Mouse (Mus musculus) cerebellum, postnatal 25 days (tissue): ENCODE measurements at regions not wholly inside any gene's neighbourhood (a gene's known extent, or its start where the extent isn't known, plus 50 kb on each side); places are given as distances from the start of the nearest gene placed in this dataset.

Experiments
- DNase-seq, 2 experiments: peaks; one replicate each; pipeline ENCODE4 v3.0.0; 2021; ENCODE audit warnings: mixed read lengths in 2 of 2

DNA sequence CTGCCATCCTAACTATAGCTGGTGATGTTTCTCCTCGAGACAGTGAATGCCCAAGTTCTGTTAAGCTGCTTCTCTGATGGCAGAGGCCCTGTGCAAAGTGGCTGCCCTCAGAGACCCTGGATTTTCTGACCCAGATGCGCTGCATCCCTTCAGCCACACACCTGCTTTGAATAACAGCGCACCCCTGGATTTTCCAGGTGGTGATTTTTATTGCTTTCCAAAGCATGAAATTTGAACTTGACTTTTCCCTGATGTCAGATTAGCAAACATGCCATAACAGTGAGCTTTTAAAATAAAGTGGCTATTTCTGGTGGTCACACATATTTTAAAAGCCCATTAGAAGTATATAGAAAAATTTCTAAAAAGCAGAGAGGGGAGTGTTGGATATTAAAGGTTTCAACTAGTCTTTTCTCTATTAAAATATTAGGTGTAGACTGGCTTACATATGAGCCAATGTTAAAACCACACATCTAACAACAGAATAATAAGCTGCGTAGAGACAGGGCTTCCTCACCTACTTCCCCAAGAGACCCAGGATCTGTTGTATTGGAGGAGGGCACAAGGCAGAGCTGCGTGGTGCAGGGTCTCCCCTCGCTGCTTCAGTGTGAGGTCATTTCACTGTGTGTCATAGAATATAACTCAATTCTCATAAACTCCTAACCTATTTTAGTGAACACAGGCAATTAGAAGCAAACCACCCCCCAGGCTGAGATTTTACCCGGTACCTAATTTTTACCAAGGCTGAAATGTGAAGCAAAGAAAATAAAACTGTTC is 280.3 kb downstream of the Ccdc91 start:
- DNase-seq = no peak

GRCm38 (mm10) chr6:147759485-147759884 is 283.9 kb downstream of the Ccdc91 start:
- no peak for DNase-seq

DNA sequence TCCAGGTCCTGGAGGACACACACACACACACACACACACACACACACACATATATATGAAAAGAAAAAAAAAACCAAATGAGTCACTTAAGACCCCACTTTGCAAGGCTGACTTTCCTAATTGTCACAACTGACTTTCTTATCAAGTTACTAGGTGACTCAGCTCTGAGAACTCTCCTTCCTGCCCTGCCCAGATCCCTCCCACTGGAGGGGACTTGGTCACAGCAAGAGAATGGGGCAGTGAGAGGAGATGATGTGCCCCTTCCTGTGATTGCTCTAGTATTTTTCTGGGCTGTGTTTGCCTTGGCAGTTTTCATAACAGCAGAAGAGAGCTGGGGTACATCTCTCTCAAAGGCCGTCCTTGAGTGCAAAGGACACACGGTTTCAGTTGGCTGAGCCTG is 284.5 kb downstream of the Ccdc91 start:
- DNase-seq = no peak

- no peak for DNase-seq
Observed at GRCm38 (mm10) chr6:147765241-147765640, 281.8 kb upstream of the Far2 start.

GRCm38 (mm10) chr6:147769180-147769579 is 277.9 kb upstream of the Far2 start:
- no peak for DNase-seq

- peak in 1 of 2 experiments; percentile 17 for DNase-seq
Observed at GRCm38 (mm10) chr6:147770034-147770433, 277.0 kb upstream of the Far2 start.

- DNase-seq = peak; percentile 41 to 52
Observed at GRCm38 (mm10) chr6:147771411-147771810, 275.6 kb upstream of the Far2 start.

GRCm38 (mm10) chr6:147773904-147774303 is 273.2 kb upstream of the Far2 start:
- DNase-seq = no peak

DNA sequence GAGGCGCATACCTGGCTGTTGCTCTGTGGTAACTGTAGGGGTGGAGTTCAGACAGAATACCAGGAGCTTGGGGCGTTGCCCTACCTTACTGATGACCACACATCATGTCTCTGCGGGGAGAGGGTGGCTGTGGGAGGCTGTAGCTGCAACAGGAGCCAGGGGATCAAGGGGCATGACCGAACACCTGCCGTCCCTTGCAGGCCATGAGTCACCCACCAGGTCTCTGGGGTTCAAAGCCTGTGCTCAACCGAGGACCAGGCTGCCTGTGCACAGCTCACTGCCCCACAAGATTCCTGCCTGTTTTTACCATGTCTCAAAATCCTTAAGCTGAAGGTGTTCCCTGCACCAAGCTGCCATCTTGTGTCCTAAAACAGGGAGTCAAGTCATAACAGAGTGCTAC is 272.4 kb upstream of the Far2 start:
- DNase-seq = no peak

GRCm38 (mm10) chr6:147779466-147779865 is 267.6 kb upstream of the Far2 start:
- DNase-seq = no peak

DNA sequence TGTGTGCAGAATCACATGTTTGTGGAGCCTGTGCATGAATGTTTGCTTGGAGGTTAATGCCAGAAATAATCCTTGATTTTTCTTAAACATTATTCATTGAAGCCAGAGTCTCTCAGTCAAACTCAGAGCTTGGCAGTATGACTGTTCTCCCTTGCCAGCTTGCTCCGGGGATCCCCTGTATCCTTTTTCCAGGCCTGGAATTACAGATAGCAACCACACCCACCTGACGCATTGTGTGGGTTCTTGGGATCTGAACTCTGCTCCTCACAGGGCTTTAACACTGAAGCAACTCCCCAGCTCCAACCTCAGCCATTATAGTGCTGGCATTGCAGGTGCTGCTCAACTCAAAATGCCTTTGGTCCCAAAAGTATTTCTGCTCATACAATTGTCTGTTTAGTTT is 262.8 kb upstream of the Far2 start:
- no peak for DNase-seq

DNA sequence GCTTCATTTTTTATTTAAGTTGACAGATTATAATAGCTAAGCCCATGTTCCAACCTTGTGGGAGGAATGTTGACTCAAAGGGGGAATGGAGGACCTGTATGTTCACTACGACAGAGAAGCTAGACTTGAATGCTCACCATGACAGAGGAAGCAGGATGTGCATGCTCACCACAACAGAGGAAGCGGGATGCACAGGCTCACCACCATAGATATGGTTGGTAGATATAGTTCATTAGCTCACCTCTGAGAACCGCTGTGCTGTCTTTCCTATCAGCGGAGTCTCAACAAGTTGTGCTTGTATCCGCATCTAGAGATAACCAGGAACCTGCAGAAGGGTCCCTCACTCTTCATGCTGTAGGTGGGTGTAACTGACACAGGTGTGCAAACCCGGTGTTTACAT is 262.2 kb upstream of the Far2 start:
- no peak for DNase-seq

- DNase-seq = peak; percentile 39 to 60
Observed at GRCm38 (mm10) chr6:147788095-147788494, 259.0 kb upstream of the Far2 start.

DNA sequence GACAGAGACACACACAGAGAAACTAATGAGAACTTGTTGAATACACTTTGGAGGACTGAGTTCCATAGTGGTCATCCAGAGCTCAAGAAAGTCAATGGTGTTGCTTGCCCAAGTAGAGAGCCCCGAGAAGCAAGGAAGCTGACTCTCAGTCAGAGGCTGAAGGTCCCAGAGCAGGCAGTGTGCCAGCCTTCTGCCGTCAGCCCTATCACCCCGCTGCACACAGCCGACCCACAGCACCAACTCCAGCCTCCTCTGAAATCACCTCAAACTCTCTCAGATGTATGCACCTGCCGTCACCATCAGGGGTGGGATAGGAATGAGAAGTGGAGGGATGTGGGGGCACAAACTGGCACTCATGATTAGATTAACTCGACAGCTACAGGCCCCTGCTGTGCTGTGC is 257.9 kb upstream of the Far2 start:
- DNase-seq = no peak

DNA sequence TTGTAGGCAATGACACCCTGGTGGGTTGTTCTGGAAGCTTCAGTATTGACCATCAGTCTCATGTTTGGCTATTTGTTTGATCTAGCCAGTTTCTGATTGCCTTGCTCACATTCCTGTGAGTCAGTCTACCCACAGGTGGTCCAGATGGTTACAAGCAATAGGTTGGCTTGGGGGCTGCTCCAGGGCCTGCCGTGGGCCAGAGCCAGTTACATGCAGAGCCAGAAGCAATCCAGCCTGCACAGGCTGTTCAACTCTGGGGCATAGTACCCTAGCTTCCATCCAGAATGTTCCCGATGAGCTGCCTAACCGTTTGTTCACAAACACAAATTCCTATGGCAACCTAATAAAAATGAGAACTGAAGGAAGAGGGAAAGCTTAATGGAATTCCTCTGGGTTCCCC is 253.2 kb upstream of the Far2 start:
- DNase-seq = peak; percentile 27 to 45

DNA sequence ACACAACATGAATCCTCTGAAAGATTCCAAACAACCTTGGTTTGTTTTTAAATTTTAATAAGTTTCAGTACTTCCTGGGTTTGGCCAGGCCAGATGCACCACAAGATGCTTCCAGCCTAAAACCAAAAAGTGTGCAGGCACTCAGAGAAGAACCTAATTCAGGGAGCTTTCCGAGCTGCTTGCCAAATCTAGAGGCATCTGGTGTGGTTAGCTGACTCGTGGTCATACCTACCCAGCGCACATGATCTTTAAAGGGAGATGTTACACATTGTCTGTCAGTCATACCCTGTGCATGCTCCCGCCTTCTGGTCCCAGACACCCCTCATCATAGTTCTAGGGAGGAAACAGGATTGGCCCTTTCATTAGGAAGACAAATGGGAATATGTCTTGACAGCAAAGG is 252.7 kb upstream of the Far2 start:
- no peak for DNase-seq

DNA sequence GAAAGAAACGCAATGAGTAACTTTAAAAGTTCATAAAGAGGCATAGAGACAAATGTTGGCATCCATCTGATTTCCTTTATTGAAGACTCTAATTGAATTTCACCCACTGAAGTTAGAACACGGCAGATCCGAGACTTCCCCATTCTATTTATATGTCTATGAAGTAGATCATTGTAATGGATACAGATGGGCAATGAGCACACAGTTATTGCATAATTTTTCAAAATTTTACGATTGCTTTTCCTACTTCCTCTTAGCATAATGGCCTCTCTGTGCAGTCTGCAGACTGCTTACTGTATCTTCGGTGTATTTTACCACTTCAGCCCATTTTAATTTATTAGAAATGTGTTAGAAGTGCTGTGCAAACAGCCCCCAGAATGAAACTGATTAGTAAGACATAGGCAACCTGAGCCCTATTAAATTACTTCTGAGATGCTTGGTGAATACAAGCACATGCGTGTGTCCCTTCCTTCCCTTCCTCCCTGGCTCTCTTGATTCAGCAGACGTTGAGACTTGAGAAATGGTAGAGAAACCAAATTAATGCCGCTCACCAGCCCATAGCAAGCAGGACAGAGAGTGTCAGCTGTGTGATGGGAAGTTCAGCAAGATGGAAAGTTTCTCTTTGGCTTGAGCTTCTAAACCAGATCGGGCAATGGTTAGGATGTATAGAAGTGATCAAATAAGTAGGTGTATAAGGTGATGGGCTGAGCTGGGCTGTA is 247.9 kb upstream of the Far2 start:
- no peak for DNase-seq

- no peak for DNase-seq
Observed at GRCm38 (mm10) chr6:147799861-147800260, 247.2 kb upstream of the Far2 start.

GRCm38 (mm10) chr6:147800846-147801245 is 246.2 kb upstream of the Far2 start:
- DNase-seq = no peak

DNA sequence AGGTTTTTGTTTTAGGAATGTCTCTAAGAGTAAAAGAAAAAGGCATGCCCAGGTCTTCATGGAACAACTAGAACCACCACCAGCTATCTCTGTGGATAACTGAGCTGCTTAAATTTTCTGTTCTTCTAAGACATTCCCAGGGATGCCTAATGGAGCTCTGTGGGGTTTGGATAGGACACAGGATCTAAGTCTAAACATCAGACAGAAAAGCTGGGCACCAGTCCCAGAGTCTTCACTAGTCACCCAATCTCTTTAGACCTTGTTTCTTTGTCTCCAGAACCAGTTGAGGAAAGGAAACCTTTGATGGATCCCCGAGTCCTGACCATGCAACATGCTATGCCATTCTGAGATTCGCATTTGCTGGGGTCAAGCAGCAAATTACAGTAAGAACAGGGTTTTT is 243.2 kb upstream of the Far2 start:
- DNase-seq = no peak

GRCm38 (mm10) chr6:147810710-147811109 is 236.3 kb upstream of the Far2 start:
- peak; percentile 77 to 86 for DNase-seq

GRCm38 (mm10) chr6:147816861-147817260 is 230.2 kb upstream of the Far2 start:
- DNase-seq = no peak

DNA sequence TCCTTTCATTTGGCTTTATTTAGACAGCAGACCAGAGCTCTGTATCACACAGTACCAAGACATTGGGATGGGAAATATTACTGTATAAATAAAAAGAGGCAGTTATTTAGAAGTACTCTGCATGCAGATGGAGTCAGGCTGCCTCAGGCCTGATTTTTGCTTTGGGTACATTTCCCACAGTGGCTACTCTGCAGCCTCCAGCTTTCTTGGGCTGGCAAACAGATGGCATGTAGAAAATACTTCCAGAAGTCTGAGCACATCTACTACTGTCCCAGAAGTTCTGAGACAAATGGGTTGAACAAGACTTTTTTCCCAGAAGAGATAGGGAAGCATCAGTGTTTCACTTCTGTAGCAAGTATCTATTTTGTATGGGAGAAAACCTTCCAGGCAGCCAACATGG is 229.8 kb upstream of the Far2 start:
- no peak for DNase-seq

DNA sequence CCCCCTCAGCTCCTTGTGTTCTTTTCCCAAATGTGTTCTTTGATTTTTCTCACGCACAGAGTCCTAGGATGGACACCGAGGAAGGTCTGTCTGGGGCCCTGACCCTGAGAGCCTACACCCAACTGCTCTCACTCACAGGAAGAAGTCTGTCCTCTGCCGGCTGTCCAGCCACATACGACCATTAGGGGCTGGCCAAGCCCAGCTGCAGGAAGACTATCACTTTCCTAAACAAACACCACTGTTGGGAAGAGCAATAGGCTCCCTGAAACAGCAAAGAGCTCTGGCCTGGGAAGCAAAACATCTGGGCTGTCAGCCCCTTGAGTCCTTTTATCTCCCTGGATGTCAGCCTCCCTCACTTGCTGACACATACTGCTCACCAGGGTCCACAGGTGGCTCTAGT is 224.8 kb upstream of the Far2 start:
- no peak for DNase-seq

GRCm38 (mm10) chr6:147832521-147832920 is 214.5 kb upstream of the Far2 start:
- DNase-seq = no peak
